Mouse (Mus musculus) testis, postnatal 10 days (tissue): ENCODE data around the gene Eif2b4.
"Not testable (repeated sequence)": the region's sequence is repeated elsewhere in the genome, so short reads cannot be mapped to it uniquely, and the experiment has no call there.

Experiments used
- DNase-seq: peaks from one replicate; pipeline ENCODE4 v3.0.0; 2021; ENCODE audit warnings: low spot score

Gene Eif2b4

DNA sequence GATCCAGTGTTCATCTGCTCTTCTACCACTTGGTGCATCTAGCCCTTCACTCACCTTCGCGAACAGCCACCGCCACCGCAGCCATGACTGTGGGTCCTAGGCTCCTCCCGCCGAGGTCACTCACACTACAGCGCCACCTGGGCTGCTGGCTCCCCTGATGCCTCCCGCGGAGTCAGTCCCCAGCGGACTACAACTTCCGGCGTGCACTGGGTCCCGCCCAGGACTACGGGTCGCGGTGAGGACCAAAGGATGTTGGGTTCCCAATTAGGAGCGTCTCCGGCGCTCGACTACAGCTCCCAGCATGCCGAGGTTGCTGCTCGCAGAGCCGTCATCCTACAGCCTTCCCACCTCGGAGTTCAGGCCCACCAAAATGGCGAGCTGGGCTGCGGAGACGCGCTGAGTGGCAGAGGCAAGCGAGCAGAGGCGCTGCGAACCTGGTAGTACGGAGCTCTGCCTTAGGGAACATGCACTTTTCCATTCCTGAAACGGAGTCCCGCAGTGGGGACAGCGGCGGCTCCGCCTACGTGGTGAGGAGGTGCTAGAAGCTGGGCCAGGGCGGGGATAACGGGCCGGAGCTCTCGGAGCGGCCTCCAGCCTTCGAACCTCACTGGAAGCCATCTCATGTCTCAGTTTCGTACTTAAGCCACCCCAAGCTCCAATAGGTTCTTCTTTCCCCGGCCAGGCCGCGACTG lies at the start of gene Eif2b4, which contains the start of gene Snx17:
Eif2b4 (minus strand) TSS at position 492 of the 692 bp plus-strand sequence.
Snx17 (plus strand) TSS at position 289 of the 692 bp plus-strand sequence.
- DNase-seq: peak; percentile 98

DNA sequence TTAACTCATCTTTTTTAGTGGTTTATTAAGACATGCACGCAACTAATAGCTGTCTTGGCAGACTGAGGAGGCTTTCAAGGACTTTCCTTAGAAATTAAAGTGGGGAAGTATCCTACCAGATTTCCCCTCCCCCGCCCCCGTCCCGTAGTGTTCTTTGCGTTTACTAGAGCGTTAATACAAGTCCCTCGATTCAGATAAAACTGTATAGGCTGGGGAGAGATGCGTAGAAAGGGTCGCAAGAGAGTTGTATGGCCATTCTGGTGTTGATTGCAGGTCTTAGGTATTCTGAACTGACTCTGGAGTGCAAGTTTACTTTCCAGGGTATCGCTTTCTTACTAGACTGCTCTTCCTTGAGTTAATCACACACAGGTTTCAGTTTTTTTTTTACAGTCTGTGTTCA lies 49.0 kb upstream of the Eif2b4 start:
- no peak for DNase-seq

DNA sequence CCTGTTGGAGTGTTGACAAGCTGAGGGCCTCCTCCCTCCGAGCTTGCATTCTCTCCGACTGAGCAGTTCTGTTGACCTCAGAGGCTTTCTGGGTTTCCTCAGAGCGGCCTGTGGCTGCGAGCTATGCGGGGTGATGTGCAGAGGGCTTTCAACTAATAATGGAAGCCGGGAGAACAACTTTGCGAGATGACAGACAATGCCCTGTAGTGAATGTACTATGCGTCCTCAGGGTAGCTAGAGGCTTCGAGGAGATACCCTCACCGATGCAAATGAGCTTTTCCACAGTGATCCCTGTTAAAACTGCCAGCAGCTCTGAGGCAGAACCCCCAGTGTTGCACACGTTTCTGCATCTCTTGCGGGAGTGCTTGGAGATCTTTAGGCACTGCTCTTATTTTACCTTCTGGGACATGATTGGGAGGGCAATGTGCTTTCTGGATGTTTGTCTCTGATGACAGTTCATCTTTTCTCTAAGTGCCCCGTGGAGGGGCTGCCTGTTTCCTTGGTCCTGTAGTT lies 48.3 kb upstream of the Eif2b4 start:
- peak; percentile 51 for DNase-seq

DNA sequence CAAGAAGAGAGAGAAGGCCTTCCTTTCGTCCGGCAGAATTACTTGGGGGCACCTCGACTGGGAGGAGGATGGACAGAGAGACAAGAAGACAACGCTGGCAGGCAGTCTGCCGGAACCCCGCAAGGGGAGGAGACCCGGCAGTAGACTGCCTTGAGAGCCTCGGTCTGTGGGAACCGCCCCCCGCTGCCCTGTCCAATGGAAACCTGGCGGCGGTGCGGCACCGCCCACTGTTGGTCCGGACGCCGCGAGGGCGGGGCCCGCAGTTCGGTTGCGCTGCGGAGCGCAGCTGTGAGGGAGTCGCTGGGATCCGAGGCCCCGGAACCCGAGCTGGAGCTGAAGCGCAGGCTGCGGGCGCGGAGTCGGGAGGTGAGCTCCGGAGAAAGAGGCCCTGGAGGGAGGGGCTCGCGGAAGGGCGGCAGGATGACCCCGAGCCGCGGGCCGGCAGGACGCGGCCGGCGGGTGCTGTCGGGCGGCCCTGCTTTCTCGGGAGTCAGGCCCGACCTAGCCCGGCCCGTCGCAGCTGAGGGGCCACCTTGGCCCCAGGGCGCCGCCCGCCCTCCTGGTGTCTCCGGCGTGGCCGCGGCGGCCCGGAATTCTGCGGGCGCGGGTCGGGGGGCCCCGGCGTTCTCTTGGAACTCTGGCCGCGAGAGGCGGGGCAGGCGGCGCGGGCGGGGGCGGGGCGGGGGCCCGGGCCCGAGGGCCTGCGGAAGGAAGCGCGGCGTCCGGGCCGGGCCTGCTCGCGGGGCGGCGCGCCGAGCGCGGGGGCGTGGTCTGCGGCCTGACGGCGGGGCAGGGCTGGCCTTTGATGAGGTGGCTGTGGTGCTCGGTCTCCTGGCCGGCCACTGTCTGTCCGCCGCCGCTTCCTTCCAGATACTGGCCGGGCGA lies 47.6 kb upstream of the Eif2b4 start, which contains the start of the genes Nrbp1 and Gm9970:
Nrbp1 (plus strand) TSS at position 228 of the 885 bp plus-strand sequence.
Gm9970 (minus strand) TSS at position 596 of the 885 bp plus-strand sequence.
- DNase-seq: peak; percentile 96

DNA sequence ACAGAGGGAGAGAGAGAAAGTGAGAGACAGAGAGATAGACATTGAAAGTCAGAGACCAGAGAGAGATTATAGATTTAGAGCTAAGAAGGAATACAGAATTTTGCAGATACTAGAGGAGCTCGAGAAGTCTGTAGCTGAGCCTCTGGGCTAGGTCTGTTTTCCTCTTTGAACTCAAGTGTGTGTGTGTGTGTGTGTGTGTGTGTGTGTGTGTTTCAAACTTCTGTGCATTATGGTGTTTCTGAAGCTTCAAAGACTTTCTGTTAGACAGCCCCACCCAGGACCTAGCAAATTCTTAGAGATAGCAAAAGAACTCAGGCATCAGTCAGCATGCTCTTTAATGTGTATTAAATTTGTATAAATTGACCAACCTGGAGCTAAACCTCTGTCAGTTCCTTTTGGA lies 33.4 kb upstream of the Eif2b4 start:
- DNase-seq: no peak

DNA sequence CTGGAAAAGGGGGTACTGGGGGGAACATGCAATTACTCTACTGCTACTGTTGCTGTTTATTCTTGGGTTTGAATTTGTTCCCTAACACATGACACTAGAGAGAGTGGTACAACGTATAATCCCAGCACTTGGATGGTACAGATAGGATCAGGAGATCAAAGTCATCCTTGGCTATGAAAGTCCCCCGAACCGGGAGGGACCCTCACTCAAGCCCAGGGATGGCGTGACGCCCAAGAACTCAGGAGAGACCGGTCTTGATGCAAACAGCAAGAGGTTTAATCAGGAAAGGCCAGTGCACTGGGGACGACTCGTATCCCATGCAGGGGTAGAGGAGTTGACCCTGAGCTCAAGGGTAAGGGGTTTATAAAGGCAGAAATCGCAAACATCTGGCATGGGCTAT lies 29.5 kb upstream of the Eif2b4 start:
- no peak for DNase-seq

DNA sequence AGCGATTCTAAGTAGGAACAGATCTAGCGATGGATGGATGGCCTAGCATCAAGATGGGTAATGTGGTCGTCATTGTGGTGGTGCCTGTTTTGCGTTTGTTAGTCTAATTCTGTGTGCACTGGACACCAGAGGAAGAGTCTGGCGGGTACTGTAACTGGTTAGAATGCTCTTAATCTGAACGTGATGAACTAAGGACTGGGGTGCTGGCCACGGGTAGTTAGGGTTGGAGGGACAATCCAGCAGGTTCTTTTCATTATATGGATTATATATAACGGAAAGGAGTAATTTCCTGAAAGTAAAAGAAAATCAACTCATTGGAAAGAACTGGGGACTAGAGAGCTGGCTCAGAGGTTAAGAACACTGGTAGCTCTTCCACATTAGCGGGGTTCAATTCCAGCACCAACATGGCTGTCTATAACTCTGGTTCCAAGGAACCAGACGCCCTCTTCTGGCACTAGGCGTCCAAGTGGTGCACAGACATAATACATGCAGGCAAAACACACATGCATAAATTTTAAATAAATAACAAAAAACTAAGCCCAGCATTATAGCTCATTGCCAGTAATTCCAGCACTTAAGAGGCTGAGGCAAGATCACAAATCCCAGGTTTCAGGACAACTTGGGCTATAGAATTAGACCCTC lies 28.2 kb upstream of the Eif2b4 start:
- no peak for DNase-seq

DNA sequence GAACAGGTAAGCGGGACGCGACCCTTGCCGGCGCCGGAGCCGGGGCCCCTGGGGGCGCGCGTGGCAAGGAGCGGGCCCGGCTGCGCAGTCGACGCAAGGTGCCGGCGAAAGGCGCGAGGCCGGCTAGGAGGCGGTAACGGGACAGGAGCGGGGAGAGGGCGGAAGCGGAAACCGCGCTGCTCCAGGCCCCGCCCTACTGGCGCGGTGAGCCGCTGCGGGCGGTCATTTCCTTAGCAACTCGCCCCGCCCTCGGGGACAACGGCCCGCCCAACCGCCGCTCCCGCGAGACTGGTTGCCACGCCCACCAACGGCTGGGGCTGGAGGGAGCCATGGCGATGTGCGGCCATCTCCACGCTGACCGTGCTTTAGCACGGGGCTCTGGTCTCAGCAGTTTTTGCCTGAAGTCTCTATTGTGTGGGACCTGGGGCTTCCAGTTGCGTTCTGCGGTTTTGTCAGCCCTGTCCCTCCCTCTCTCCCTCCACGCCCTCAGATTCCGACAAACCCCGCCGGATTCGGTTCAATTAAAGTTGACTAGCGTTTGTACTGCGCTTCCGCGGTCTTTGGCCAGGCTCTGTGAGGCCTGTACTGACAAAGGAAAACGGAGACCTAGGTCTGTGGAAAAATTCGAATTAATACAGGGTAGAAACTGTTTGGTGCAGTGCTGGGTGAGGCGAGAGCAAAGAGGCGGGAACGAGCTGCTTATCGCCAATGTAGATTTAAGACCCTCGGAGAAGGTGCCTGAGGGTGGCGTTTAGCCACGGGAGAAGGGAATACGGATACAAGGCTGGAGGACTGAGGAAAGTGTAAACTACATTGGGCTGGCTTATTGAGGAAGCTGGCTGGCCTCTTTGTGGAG lies 27.4 kb upstream of the Eif2b4 start, which contains the start of gene Ppm1g:
Ppm1g (minus strand) TSS at position 240 of the 856 bp plus-strand sequence.
- peak; percentile 100 for DNase-seq

DNA sequence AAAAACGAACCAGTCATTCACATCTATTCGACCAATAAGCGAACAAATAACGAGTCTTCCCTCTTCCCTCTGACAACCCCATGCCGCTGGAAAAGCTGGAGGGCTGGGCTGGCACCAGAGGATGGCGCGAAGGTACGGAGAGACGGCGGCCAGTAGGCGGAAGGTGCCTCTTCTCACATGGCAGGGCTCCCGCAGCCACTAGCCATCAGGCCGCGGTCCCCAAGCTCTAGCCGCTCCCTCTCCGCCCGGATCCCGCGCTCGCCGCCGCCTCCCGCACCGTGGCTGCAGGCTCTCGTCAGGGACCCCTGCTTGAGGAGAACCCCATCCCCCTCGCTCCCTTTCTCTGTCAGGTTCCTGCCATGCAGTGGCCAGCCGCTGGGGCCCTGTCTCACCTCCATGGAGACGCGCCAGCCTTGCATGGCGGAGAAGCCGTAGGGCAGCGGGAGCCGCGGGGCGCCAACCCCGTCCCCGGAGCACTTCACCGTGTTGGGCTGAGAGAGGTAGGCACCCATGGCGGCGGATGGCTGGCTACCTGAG lies 26.7 kb upstream of the Eif2b4 start:
- DNase-seq: peak; percentile 77

DNA sequence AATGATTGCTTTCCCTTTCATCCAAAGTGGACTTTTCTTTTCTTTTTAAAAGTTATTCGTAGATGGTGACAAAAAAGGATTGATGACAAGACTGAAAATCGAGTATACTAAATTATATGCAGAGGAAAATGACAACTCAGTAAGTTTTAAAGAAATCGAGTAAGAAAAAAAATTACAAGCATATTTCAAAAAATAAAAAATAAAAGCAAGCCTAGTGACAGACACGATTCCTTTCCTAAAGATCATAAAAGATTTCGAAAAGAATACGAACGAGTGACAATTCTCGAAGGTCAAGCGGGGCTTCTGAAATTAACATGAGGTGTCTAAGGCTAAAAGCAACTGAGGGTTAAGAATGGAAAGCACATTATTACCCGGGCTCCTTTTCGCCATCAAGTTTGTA lies 26.2 kb upstream of the Eif2b4 start:
- DNase-seq: no peak

DNA sequence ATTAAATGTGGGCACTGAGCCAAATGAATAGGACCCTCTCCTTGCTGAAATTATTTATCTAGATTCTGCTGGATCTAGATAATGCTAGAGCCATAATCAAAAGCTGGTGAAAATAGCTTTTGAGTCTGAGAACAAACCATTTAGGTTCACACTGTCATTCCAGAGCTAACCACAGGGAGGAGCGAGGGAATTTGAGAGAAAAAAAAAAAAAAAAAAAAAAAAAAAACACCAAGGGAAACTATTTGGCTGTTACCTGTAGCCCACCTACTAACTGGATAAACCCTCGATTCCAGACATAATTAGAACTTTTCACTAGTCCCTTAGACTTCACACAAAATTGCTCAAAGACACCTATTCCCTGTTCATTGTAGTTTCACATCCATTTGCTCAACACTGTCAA lies 25.8 kb upstream of the Eif2b4 start:
- peak; percentile 45 for DNase-seq

DNA sequence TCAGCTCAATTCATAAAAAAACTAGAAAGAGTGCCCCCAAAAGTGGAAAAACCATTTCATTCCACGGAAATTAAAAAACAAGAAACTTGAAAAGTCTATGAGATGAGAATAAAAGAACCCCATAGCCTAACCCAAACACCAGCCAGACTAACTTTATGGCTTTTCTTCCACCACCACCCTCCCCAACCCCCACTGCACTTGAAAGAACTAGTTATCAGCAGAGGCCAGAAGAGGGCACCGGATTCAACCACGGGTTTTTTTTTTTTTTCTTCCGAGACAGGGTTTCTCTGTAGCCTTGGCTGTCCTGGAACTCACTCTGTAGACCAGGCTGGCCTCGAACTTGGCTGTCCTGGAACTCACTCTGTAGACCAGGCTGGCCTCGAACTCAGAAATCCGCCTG lies 25.1 kb upstream of the Eif2b4 start:
- DNase-seq: peak; percentile 39

DNA sequence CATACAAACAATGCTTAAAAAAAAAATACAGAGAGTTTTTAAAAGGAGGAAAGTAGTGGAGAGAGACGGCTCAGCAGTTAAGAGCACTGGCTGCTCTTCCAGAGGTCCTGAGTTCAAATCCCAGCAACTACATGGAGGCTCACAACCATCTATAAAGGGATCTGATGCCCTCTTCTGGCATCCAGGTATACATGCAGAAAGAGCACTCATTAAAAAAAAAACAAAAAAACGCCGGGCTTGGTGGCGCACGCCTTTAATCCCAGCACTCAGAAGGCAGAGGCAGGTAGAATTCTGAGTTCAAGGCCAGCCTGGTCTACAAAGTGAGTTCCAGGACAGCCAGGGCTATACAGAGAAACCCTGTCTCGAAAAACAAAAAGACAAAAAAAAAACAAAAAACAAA lies 23.3 kb upstream of the Eif2b4 start:
- not testable (repeated sequence) for DNase-seq

DNA sequence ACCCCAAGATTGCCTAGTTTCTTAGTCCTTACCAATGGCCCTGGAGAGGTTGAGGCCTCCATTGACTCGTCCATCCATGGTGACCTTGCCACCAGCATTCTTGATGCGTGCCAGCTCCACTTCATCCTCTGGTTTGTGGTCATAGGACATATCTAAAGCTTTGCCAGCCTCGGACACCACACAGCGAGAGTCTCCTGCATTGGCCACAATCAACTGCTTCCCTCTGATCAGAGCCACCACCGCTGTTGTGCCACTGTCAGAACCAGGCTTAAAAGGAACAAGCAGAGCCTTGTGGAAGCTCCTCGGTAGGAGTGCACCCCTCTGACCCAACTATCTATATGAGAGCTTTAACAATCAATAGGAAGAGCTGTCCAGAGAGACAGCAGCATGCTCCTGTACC lies 11.2 kb upstream of the Eif2b4 start:
- DNase-seq: no peak

DNA sequence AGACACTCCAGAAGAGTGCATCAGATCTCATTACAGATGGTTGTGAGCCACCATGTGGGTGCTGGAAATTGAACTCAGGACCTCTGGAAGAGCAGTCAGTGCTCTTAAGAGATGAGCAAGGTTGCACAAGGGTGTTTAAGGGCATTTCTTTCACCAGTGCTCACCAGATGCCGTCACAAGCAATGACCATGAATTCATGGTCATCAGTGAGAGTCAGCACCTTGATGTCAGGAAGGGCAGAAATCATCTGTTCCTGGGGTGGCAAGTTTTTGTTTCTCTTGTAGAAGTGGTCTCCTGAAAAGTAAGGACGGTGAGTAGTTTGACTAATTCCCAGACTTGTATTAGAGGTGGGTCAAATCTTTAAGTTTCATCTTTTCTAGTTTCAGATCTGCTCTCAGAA lies 10.6 kb upstream of the Eif2b4 start:
- DNase-seq: no peak

DNA sequence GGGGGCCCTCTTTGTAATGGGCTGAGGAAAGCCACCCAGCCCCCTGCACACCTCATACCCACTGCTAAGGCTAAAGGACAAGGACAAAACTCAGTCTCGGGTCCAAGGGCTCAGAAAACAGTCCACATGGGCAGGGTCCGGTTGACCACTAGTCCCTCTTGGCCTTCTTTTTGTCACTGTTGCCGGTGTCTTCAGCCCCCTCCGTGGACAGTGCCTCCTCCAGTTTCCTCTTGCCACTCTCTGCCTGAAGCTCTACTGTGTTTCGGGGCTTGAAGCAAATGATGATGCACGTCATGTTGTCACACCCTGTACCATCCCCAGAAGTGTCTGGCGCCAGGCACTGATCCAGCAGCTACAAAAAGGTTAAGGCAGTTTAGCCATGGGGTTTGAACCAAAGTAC lies 9.7 kb upstream of the Eif2b4 start:
- no peak for DNase-seq

DNA sequence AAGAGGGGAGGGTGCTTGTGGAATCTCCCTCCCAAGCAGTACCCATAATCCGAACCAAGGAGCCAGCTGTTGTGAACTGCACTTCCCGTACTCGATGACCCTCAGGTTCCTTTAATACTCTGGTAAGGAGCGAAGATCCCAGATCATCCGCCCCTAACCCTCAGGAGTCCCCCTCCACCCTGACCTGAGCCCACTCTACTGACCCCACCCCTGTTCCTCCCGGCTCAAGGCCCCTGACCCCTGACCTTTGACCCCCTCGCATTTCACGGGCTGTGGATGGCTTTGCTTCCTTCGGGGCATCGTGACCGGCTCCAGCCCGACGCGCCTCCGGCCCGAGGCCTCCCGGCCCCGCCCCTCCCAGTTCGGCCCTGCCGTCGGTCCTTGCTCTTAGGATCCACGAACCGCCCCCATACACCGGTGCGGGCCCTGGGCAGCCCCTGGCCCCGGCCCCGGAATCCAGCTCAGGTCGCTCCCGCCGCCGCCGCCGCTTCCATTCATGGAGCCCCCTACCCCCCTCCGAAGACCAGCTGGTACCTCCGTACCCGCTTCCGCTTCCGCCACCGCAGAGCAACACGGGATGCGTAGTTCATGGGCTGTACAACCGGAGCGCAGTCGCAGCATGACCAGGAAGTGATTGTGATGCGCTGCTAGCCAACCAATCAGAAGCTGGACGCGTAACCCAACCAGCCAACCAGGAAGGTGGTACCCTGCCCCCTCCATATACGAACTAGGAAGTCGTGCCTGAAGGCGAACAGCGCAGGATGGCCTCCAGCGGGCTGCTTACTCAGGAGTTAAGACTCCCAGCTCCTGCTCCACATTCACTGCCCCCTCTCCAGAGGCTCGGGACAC lies 8.7 kb upstream of the Eif2b4 start, which contains the start of gene Zfp513:
Zfp513 (minus strand) TSS at position 562 of the 849 bp plus-strand sequence.
- DNase-seq: peak; percentile 90

DNA sequence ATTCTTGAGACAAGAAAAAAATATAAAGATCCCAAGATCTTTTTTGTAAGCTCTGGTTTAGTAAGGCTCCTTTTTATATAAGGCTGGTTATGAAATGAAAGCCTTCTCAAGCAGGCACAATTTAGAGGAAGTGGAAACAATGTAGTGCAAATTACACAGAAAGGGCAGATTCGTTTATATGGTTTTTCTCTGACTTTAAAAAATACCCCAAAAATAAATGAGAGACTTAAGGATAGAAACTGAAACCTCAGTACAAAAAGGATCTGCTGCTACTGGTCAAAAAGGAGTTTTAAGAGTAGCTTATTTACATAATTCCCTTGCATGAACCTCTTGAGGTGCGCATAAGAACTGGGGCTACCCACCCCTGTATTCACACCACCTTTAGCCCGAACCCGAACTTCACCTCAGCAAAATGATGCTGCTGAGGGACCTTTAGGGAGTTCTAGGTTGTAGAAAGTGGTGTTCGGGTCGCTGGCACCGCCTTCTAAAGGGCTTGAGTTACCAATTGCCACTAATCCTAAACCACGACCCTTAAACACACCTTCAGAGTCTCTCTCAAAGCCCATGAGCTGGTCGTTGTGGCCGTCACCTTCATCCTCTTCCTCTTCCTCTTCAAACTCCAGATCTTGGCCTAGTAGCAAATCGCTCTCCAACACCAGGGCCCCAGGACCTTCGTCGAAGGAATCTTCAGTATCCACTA lies 8.0 kb upstream of the Eif2b4 start:
- DNase-seq: no peak

DNA sequence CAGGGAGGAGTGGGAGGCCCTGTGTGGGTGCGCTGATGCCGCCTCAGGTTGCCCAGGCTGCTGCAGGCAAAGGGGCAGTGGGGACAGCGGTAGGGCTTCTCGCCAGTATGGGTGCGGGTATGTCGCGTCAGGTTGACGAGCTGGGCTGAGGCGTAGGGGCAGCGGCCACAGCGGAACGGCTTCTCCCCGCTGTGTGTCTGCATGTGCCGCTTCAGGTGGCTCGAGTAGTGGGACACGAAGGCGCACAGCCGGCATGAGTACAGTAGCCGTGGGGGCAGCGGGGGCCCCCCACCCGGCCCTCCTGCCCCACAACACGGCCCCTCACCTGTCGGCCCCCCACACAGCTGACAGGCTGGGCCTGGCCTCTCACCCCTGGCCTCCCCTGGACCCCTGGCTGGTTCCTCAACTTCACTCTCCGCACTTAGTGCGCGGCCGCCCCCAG lies 7.1 kb upstream of the Eif2b4 start:
- peak; percentile 62 for DNase-seq
